Mouse (Mus musculus): ENCODE data around the gene Cdh16. TPM values are rescaled to one million over a fixed set of nuclear protein-coding genes. Genes with fewer than 3 reads are reported as not detected.

Gene Cdh16
- polyA plus RNA-seq, 1 experiment from 2014 or later = 20.1 TPM

Other genes starting within 250 kb of the Cdh16 start
- 1.3 and 1.7 TPM in 2 replicates for gene Cmtm4, start 228.6 kb downstream of the Cdh16 start, polyA plus RNA-seq (2015; fragmentation: Nextera tagmentation; extraction: Ambion mirVana)
- gene Dync1li2, start 181.3 kb downstream of the Cdh16 start, polyA plus RNA-seq (2015; fragmentation: Nextera tagmentation; extraction: Ambion mirVana) = 54.2 and 55.9 TPM in 2 replicates
- 0.11 and 0.13 TPM in 2 replicates for gene Terb1, start 114.5 kb downstream of the Cdh16 start, polyA plus RNA-seq (2015; fragmentation: Nextera tagmentation; extraction: Ambion mirVana)
- gene Nae1, start 89.8 kb downstream of the Cdh16 start, polyA plus RNA-seq (2015; fragmentation: Nextera tagmentation; extraction: Ambion mirVana) = 58.4 and 68.8 TPM in 2 replicates
- 2.4 and 3.0 TPM in 2 replicates for gene Car7, start 89.7 kb downstream of the Cdh16 start, polyA plus RNA-seq (2015; fragmentation: Nextera tagmentation; extraction: Ambion mirVana)
- gene Pdp2, start 32.9 kb downstream of the Cdh16 start, polyA plus RNA-seq (2015; fragmentation: Nextera tagmentation; extraction: Ambion mirVana) = 6.2 and 6.7 TPM in 2 replicates
- gene Rrad, start 6.9 kb upstream of the Cdh16 start, polyA plus RNA-seq (2015; fragmentation: Nextera tagmentation; extraction: Ambion mirVana) = 289 and 293 TPM in 2 replicates
- gene Ciao2b, start 17.6 kb upstream of the Cdh16 start, polyA plus RNA-seq (2015; fragmentation: Nextera tagmentation; extraction: Ambion mirVana) = 171 and 196 TPM in 2 replicates
- gene Ces2a, start 109.6 kb upstream of the Cdh16 start, polyA plus RNA-seq (2015; fragmentation: Nextera tagmentation; extraction: Ambion mirVana) = 0.66 TPM in 1 of 2 replicates, not detected in the other
- gene Ces2b, start 207.2 kb upstream of the Cdh16 start, polyA plus RNA-seq (2015; fragmentation: Nextera tagmentation; extraction: Ambion mirVana) = 0.19 TPM in 1 of 2 replicates, not detected in the other
- gene Ces2c, start 222.7 kb upstream of the Cdh16 start, polyA plus RNA-seq (2015; fragmentation: Nextera tagmentation; extraction: Ambion mirVana) = 0.54 TPM in 1 of 2 replicates, not detected in the other